Mouse (Mus musculus) lung, postnatal 10 days (tissue): ENCODE data around the gene Slc9a3r2.
"Not testable (repeated sequence)": the region's sequence is repeated elsewhere in the genome, so short reads cannot be mapped to it uniquely, and the experiment has no call there.

Experiments used
- DNase-seq: peaks from one replicate; pipeline ENCODE4 v3.0.0; 2021

Slc9a3r2 gene

GRCm38 (mm10) chr17:24650070-24650616 lies at the start of gene Slc9a3r2:
TSS of gene Slc9a3r2 (minus strand) at chr17:24650327.
- peak; percentile 60 for DNase-seq

GRCm38 (mm10) chr17:24699473-24699872 lies 49.3 kb upstream of the Slc9a3r2 start:
- DNase-seq = no peak

DNA sequence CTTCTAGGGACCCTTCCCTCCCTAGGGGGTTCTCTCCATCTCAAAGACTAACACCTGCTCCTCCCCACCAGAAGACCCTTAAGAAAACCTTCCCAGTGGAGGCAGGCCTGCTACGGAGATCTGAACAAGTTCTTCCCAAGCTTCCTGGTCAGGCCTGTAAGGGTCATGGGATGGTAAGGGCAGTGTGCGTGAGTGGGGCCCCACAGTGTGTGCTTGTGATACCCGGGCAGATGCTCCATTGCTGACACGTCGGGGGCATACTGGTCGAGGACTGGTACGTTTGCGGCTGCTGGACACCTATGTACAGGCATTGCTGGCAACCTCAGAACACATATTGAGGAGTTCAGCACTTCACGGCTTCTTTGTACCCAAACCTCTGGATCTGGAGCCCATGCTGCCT lies 48.6 kb upstream of the Slc9a3r2 start:
- DNase-seq = no peak

- DNase-seq = no peak
These were observed 47.9 kb upstream of the Slc9a3r2 start for GRCm38 (mm10) chr17:24697985-24698384.

GRCm38 (mm10) chr17:24696011-24696697 lies 46.0 kb upstream of the Slc9a3r2 start, which contains the start of the genes Gfer and Noxo1:
TSS of gene Gfer (minus strand) at chr17:24696156.
TSS of gene Noxo1 (plus strand) at chr17:24696234.
- peak; percentile 91 for DNase-seq

DNA sequence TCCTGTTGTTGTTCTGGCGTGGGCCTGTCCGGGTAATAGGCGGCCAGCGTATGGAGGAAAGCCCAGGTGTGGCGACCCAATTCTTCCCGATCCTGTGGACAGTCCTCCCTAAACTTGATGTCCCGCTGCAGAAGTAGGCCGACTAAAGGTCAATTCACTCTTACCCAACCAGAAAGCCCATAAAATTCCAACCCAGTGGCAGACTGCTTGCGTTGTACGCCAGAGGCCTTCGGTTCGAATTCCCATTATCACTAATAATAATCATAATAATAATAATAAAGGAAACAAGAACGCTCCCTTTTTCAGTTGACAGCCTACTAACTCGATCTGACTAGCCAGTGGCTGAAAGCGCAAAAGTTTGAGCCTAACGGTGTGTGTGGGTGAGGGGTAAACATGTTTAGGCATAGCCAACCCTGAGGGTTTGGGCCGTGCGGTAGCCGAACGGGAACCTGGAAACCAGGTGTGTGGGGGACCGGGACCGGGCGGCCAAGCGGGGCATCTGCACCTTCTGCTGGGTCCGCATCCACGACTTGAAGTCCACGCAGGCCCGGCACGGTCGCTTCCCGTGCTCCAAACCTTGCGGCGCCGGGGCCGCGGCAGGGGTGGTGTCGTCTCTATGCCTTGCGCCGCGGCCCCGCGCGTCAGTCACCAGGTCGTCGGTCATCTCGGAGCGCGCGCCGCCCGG lies 45.3 kb upstream of the Slc9a3r2 start:
- no peak for DNase-seq

DNA sequence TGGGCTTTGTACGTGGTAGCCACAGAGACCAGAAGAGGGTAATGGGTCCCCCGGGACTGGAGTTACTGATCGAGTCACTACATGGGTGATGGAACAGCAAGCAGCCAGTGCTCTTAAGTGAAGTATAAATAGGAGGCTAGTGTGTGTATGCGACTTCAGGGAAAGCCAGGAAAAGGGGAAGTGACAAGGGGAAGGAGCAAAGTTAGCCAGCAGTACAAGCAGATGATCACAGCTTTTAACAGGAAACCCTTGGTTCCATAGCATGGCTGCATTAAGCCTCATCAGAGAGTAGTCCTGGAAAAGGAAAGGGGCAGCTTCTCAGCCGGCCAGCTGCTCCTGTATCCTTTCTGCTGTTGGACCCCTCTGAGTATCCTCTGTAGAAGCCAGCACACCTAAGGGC lies 42.3 kb upstream of the Slc9a3r2 start:
- DNase-seq = no peak

DNA sequence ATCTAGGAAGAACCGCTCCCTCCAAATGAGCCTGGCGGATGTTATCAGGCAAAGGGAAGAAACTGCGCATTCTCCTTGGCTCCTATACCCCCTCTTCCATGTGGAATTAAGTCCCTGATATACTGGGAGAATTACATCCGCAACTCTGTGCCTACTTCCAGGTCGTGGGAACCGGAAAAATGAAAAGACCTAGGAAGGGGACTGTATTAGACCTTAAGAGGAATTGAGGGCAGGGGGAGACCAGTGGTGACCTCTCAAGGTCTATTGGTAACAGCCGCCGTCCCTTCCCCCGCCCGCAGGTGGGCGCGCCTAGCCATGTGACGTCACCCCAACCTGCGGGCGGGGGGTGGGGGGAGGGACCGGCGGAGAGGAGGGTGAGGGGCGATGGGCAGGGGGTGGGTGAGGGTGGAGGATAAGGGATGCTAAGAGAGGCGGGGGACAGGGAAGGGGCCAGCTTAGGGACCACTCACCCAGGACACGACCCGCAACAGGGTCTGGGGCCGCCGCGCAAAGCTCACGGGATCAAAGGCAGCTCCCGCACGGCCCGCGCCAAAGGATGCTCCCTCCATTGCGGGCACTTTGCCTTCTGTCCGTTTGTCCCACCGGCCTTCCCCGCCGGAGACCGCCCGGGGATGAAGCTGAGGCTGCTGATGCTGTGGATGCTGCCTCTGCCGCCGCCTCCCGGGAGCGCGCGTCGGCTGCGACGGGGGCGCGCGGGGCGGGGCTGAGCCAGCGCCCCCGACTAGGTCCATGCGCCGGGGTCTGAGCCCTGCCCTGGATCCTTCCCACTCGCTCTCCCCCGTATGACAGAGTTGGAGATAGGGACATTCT lies 39.3 kb upstream of the Slc9a3r2 start, which contains the start of gene Syngr3:
Syngr3 (minus strand) TSS at position 705 of the 831 bp plus-strand sequence.
- DNase-seq = no peak

GRCm38 (mm10) chr17:24687599-24687998 lies 37.5 kb upstream of the Slc9a3r2 start:
- DNase-seq = no peak

DNA sequence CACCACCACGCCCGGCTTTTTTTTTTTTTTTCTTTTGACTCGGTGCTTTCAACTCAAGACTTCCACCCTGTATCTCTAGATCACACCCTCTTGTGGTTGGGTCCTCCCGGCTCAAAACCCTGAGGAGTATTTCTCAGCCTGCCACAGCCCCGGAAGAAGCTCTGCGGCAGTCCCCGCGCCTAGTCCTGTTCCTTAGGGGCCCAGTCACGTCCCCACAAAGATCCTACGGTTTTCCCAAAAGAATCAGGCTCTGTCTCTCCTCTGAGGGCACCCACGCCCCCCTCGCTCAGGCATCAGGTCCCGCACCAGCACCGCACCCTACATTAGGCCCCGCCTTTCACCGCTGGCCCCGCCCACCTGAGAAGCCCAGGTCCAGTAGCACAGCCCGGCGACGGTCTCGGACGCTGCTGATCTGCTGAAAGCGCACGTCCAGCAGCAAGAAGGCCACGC lies 37.0 kb upstream of the Slc9a3r2 start:
- DNase-seq = peak; percentile 74

DNA sequence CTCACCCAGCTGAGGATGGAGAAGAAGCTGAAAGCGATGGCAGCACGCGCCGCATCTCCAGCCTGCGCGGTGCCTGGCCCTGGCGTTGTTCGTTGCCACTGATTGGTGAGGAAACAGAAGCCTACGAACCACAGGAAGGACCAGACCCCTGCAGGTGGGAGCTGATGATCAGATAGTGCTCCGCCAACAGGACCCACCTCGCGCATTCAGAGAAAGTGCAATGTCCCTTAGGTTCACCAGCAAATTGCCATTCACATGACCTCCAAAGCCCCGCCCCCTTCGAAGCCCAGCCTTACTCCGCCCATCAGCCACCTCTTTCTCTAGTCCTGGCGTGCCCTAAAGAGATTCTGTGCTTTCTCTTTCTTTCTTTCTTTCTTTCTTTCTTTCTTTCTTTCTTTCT lies 36.4 kb upstream of the Slc9a3r2 start:
- DNase-seq = peak; percentile 72

DNA sequence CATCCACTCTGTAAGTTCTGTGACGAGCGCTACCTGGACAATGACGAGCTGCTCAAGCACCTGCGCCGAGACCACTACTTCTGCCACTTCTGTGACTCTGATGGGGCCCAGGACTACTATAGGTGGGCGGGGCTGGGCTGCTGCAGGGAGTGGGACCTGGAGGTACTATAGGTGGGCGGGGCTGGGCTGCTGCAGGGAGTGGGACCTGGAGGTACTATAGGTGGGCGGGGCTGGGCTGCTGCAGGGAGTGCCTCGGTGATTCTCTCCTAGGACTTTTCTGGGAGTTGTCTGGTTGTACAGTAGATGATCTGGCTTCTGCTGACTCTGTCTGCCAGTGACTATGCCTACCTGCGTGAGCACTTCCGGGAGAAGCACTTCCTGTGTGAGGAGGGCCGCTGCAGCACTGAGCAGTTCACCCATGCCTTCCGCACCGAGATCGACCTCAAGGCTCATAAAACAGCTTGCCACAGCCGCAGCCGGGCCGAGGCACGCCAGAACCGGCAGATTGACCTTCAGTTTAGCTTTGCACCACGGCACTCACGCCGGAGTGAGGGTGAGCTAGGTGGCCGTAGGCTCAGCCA lies 27.5 kb upstream of the Slc9a3r2 start:
- no peak for DNase-seq

DNA sequence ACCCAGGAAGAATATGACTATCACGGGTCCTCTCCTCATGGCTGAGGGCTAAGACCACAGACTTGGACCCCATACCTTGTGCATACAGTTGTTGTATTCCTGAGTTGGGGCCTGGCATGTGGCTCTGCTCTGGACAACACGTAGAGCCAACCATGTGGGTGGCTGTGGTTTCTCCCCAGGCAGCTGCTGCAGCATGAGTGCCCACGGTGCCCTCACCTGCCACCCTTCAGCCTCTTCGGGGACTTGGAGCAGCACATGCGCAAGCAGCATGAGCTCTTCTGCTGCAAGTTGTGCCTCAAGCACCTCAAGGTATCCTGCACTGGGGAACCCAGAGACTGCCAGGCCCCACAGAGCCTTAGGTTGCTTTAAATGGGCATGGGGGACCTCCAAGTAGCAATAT lies 26.8 kb upstream of the Slc9a3r2 start:
- DNase-seq = no peak

- peak; percentile 91 for DNase-seq
These were observed 26.1 kb upstream of the Slc9a3r2 start for GRCm38 (mm10) chr17:24676187-24676586.

DNA sequence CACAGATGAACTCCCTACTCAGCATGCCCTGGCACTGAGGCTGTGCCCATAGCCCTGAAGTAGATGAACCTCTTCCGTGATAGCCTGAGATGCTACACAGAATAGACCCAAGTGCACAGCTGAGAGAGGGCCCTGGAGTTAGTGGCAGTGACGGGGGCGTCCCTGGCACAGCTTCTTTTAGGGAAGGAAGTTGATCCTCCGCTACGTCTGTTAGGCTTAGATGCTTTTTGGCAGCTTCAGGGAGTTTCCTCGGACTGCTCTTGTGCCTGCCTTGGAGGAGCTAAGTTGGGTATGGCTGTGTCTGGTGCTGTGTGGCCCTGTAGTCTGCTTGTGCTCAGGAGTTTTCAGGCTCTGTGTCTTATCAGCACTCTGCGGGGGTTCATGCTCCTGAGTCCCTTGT lies 24.1 kb upstream of the Slc9a3r2 start:
- no peak for DNase-seq

GRCm38 (mm10) chr17:24672141-24672540 lies 22.0 kb upstream of the Slc9a3r2 start:
- peak; percentile 87 for DNase-seq

- no peak for DNase-seq
These were observed 21.2 kb upstream of the Slc9a3r2 start for GRCm38 (mm10) chr17:24671346-24671745.

DNA sequence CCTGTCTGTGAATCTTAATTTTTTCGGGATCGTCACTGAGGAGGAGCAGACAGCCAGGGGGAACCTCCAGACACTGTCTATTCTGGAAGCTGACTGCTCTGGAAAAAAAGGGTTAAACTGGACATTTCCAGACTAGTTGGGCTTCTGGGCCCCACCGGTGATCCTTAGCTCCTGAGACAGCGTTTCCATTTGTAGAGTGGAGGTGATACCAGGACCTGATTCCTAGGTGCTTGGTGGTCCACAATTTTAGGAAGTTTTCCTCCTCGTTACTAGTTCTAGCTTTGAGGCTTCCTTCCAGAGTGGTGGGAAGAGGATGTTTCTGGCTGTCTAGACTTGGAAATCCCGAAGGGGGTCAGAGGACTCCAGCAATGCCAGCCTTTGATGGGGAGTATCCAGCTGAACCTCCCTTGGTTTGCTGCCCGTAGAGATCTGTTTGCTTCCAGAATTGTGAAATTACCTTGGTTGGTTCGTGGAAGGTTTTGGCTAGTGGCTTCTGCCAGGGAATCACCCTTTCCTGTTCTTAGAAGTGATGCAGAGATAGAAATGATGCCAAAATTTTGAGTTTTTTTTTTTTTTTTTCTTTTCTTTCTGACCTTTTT lies 20.2 kb upstream of the Slc9a3r2 start:
- no peak for DNase-seq

DNA sequence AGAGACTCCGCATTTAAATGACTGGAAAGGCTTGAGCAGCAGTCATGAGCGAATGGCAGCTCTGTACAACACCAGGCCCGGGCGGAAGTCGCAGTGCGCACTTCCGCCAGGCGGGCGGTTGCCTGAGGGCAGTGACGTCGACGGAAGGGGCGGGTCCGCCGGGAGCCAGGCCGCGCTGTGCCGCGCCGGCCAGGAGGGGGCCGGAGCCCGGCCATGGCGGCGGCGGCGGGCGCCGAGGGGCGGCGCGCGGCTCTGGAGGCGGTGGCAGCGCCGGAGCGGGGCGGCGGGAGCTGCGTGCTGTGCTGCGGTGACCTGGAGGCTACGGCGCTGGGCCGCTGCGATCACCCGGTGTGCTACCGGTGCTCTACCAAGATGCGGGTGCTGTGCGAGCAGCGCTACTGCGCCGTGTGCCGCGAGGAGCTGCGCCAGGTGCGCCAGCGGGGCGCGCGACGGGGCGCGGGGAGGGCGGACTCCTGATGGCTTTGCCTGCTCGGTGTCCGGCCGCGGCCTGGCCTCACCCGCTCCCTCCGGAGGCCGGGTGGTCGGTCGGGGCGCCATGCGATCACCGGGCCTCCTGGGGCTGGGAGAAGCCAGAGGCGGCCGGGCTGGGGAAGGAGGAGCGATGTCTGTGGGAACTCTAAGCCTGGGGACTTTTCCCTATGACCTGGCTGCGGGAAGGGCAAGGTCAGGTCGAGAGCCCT lies 19.6 kb upstream of the Slc9a3r2 start, which contains the start of gene Zfp598:
Zfp598 (plus strand) TSS at position 143 of the 701 bp plus-strand sequence.
- peak; percentile 97 for DNase-seq

DNA sequence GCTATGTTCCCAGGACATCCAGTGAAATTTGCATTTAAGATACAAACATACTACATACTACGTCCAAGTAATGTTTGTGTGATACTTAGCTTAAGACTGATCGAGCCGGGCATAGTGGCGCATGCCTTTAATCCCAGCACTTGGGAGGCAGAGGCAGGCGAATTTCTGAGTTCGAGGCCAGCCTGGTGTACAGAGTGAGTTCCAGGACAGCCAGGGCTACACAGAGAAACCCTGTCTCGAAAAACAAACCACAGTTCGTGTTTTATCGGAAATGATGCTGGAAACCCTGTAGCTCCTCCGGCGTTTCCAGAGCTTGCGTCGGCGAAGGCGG lies 19.1 kb upstream of the Slc9a3r2 start:
- DNase-seq = not testable (repeated sequence)

GRCm38 (mm10) chr17:24667416-24667815 lies 17.3 kb upstream of the Slc9a3r2 start:
- peak; percentile 80 for DNase-seq

- not testable (repeated sequence) for DNase-seq
These were observed 16.9 kb upstream of the Slc9a3r2 start for GRCm38 (mm10) chr17:24667011-24667410.
